Mouse (Mus musculus) megakaryocyte progenitor cell, adult 5-6 weeks (primary cell): ENCODE results near the gene Ccdc78. TPM values are rescaled to one million over a fixed set of nuclear protein-coding genes. Genes with fewer than 3 reads are reported as not detected.
"Not testable (repeated sequence)": the region's sequence is repeated elsewhere in the genome, so short reads cannot be mapped to it uniquely, and the experiment has no call there.

Source experiments
- ATAC-seq: replicated peaks from 2 replicates; pipeline ENCODE4 v1.8.0; 2016; ENCODE audit warnings: mild to moderate bottlenecking, moderate TSS enrichment, inconsistent platforms; ENCODE audit not compliant: poor library complexity
- total RNA-seq, 2 experiments: library from RNA; stranded (forward) in 1 of 2; stranded (reverse) in 1 of 2; fragments of 157-497, 149-512 nt in 1 of 2; fragments of 200-1000 nt in 1 of 2; gene quantifications; 2 replicates each; pipeline versions ENCODE4 v1.2.3 to v1.2.4; 2015 to 2017

Gene Ccdc78
- total RNA-seq (2015) (0.05 TPM in 1 of 2 replicates, not detected in the other), total RNA-seq (2017) (0.20 and 0.21 TPM in 2 replicates)

DNA sequence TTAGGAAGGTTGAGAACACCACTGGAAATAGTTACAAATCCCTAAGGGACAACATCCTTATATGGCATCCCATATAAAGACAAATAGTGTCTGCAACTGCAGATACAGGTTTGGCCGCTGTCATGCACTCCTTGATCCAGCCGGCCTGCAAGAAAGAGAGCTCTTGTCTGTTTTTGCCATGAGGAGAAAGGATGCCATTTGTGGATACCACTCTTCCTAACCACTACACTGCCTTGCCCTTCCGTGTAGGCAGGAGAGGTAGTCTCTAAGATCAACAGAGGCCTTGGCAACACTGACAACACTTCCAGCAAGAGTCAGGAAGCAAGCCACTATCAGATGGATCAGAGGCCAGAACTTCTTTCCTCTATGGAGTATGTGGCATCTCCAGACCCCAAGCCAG lies at the start of gene Ccdc78:
Ccdc78 (plus strand) TSS at position 301 of the 400 bp plus-strand sequence.
- ATAC-seq = no peak

- ATAC-seq = no peak
These were observed 47.5 kb upstream of the Ccdc78 start for GRCm38 (mm10) chr17:25738861-25739260.

DNA sequence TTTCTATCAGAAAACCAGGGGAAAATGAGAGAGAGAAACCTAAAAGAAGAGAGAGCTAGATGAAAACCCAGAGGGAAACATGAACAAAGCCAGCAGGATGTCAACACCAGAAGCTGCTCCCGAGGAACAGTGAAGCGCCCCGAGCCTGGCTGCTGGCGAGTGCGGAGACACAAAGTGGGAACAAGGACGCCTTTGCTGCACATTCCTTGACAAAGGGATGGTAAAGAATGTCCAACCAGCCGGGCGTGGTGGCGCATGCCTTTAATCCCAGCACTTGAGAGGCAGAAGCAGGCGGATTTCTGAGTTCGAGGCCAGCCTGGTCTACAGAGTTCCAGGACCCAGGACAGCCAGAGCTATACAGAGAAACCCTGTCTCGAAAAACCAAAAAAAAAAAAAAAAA lies 44.9 kb upstream of the Ccdc78 start:
- ATAC-seq = not testable (repeated sequence)

DNA sequence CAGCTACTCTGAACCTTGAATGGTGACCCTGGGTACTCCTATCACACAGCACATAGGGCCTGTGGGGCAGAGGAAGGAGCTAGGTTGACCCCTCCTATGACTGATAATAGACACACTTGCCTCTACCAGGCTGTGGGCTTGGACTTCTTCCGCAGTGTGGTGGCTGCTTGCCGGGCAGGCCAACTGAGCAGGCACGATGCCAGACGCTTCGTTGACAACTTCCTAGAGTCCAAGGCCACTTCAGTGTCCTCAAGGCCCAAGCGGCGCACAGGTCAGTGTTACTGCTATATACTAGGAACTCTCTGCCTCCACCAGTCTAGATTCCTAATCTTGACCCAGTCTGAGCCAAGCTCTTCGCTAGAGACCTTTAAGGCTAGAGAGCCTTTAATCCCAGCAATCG lies 42.5 kb upstream of the Ccdc78 start:
- no peak for ATAC-seq

GRCm38 (mm10) chr17:25744311-25744710 lies 42.1 kb upstream of the Ccdc78 start:
- ATAC-seq = no peak

GRCm38 (mm10) chr17:25748238-25748637 lies 38.1 kb upstream of the Ccdc78 start:
- no peak for ATAC-seq

DNA sequence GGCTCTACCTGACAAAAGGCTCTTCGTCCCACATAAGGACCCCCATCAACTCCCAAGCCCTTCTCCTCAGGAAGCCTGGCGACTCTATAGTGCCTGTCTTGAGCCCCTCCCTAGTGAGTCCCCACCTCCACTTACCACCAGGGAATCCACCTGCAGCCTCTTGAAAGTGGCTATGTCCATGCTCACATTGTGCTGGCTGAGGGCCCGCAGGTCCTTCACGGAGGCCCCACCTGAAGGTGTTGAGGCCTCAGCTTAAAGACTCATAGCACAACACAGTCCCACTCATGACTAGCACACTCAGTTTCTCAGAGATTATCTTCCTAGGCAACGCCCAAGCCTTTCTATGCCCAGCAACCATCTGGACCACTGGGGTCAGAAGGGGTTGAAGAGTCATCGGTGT lies 37.1 kb upstream of the Ccdc78 start:
- ATAC-seq = no peak

GRCm38 (mm10) chr17:25751446-25751845 lies 34.9 kb upstream of the Ccdc78 start:
- ATAC-seq = no peak

DNA sequence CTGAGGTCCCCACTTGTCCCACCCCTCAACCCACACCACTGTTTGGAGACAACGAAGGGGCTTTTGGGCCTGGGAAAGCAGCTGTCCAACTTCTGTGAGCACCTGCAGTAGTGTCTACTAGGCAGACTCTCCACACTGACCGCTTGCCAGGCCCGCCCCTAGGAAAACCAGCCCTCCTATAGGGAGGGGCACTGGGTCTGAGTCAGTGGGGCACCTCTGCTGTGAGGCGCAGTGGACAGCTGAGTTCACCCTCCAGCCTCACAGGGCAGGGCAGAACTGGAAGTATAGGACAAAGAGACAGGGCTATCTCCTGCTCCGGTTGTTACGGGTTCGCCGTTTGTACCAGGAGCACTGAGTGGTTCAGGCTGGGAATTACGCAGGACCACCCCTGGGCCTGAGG lies 32.1 kb upstream of the Ccdc78 start, which contains the start of gene Msln:
Msln (minus strand) TSS at position 138 of the 400 bp plus-strand sequence.
- no peak for ATAC-seq

DNA sequence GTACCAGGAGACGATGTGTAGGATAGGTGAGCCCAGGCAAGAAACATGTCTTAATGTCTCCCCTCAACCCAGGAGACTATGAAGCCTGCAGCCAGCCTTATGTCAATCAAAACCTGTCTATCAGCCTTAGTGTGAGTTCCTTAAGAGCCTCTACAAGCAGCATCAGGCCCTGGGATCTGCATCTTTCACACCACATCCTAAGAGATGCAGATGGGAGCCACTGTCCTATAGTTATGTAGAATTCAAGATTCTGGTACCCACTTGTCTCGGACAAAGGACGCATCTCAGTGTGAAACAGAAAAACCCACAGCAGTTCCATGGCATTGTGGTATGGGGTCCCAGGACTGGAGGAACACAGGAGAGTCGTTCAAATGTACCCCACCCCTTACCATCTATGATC lies 31.3 kb upstream of the Ccdc78 start:
- no peak for ATAC-seq

GRCm38 (mm10) chr17:25755627-25756377 lies 30.6 kb upstream of the Ccdc78 start:
- no peak for ATAC-seq

GRCm38 (mm10) chr17:25756378-25757242 lies 29.8 kb upstream of the Ccdc78 start:
- no peak for ATAC-seq

- no peak for ATAC-seq
These were observed 28.7 kb upstream of the Ccdc78 start for GRCm38 (mm10) chr17:25757691-25758090.

DNA sequence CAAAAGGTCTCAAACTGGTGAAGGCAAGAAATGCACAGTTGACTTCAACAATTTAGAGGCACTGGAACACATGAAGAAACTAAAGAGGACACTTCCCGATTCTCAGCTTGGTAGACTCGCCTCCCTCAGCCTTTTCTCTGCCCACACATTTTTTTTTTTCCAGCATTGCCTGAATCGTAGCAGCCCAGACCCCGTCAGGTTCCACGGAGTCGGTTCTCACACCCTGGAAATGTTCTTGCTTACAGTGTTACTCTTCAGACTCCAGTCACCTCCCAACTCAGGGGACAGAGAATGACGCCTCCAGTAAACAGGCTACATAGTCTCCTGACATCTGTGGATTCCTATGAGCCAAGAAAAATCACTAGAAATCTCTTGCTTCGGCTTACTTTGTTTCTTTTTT lies 26.2 kb upstream of the Ccdc78 start:
- no peak for ATAC-seq

- no peak for ATAC-seq
These were observed 24.8 kb upstream of the Ccdc78 start for GRCm38 (mm10) chr17:25761561-25761970.

DNA sequence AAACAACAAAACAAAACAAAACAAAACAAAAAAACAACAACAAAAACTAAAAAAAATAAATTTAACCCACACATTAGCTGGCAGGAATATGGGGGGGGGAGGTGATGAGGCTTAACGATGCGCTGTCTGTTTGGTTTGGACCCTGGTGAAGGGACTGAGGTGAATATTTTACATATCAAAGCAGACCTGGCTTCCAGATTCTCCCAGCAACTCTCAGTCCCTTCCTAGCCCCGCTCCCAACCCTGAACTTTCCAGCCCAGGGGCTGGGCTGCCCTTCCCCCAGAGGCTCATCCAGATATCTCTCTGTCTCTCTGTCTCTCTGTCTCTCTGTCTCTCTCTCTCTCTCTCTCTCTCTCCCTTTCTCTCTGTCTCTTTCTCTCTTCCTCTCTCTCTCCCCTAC lies 23.8 kb upstream of the Ccdc78 start:
- no peak for ATAC-seq

GRCm38 (mm10) chr17:25765886-25766285 lies 20.5 kb upstream of the Ccdc78 start:
- ATAC-seq = no peak

DNA sequence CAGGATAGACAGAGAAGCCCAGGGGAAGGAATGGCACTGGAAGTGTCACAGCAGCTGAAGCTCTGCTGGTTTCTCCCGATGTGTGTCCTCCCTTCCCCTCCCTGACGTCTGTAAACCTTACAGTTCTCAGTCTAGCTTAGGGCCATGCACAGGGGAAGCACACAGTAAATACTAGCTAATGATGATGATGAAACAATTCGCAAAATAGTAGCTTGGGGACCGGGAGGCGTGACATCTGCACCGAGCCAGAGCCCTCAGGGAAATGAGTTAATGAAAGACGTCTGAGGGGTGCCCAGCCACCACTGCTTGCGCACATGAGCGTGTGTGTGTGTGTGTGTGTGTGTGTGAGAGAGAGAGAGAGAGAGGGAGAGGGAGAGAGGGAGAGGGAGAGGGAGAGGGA lies 17.0 kb upstream of the Ccdc78 start:
- no peak for ATAC-seq

DNA sequence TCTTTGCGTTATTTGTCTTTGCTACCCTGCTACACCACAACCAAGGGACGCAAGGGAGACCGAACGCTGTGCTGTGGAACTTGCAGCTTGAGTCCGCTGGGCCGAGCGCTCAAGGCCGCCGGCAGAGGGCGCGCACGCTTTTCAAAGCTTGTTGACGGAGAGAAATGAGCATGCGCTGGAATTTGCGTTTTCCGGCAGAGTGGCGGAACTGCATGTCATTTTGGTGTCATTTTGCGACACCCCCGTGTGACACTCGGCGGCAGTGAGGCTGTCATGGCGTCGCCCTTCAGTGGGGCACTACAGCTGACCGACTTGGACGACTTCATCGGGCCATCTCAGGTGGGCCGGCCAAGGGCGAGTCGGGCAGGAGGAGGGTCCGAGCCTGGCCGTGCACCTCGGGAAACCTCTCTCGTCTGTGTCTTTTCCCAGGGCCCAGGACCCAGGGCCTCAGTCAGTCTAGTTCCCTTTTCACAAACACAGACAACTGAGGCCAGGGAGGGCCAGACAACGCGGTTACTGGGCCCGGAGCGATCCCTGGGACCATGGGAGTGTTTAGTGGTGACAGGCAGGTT lies 12.7 kb upstream of the Ccdc78 start, which contains the start of gene Narfl:
Narfl (plus strand) TSS at position 228 of the 572 bp plus-strand sequence.
- peak; percentile 99 for ATAC-seq

- no peak for ATAC-seq
These were observed 10.9 kb upstream of the Ccdc78 start for GRCm38 (mm10) chr17:25775318-25776062.

- ATAC-seq = no peak
These were observed 8.4 kb upstream of the Ccdc78 start for GRCm38 (mm10) chr17:25777948-25778347.
